Comparison of ENCODE assay signal across 9 mouse cellular contexts in genomic region chr12:67220641-67221231, GRCm38 (mm10). TPM values are rescaled to one million over a fixed set of nuclear protein-coding genes. Genes with fewer than 3 reads are reported as not detected.
A peak's percentile ranks its signal among the peaks of the same experiment; 100 is the strongest.
DNase-seq lines count a peak whose midpoint lies in the region; ATAC-seq and TF ChIP-seq lines count a peak whose summit lies in the region.
"Had no signal": no experiment of that assay in that cellular context is flagged by ENCODE, and none has a peak within 500 bp of the region (broad histone marks: within the 10 kb centered on the region; RNA-seq: fewer than 3 reads in every experiment).

No protein-coding gene starts in this region.

- ATAC-seq in lung, embryonic 14.5 days (ENCODE audit: insufficient read depth): peak; percentile 28; the same call in 1 of the 2 replicates
- ATAC-seq in heart, embryonic 14.5 days (ENCODE audit: insufficient number of reproducible peaks, insufficient read depth, low FRiP score, low read depth): no peak
- peak; percentile 38 for ATAC-seq in midbrain, embryonic 11.5 days (ENCODE audit: low FRiP score)
- no peak for ATAC-seq in megakaryocyte-erythroid progenitor cell, adult 5-6 weeks (replicated peaks; ENCODE audit: low FRiP score, low TSS enrichment, poor library complexity, severe bottlenecking)
- ATAC-seq: Patski had no signal

- no peaks in the 10 kb centered on the region for H3K9me3 ChIP-seq in lung, embryonic 14.5 days (ENCODE audit: low read depth, low read length)
- H3K9me3 ChIP-seq in heart, embryonic 14.5 days (ENCODE audit: control insufficient read depth, low read length): no peaks in the 10 kb centered on the region
- no peaks in the 10 kb centered on the region for H3K9me3 ChIP-seq in midbrain, embryonic 11.5 days (ENCODE audit: control insufficient read depth, low read length)

- H3K4me3 ChIP-seq in lung, embryonic 14.5 days (ENCODE audit: low read depth, low read length): peak overlapping the region; percentile 51
- H3K4me3 ChIP-seq in heart, embryonic 14.5 days (ENCODE audit: control insufficient read depth in 1 of 2, insufficient read depth in 1 of 2, low read depth in 1 of 2, low read length in 2 of 2): peak overlapping the region; percentile 51 to 57
- peak overlapping the region; percentile 61 for H3K4me3 ChIP-seq in midbrain, embryonic 11.5 days (ENCODE audit: low read depth, low read length)

- H3K27me3 ChIP-seq in lung, embryonic 14.5 days (ENCODE audit: insufficient read depth, low read length): peaks cover 46% of the 10 kb centered on the region
- H3K27me3 ChIP-seq in heart, embryonic 14.5 days (ENCODE audit: control insufficient read depth, insufficient read depth, low read length): peaks cover 51% of the 10 kb centered on the region
- H3K27me3 ChIP-seq in midbrain, embryonic 11.5 days (ENCODE audit: control insufficient read depth, insufficient read depth, low read length): peaks cover 5% of the 10 kb centered on the region; the same call in 1 of the 2 replicates

- no peaks in the 10 kb centered on the region for H3K4me1 ChIP-seq in lung, embryonic 14.5 days (ENCODE audit: insufficient read depth)
- peaks cover 4 to 12% of the 10 kb centered on the region in 2 experiments; a peak in 3 of 4 replicates for H3K4me1 ChIP-seq in heart, embryonic 14.5 days (ENCODE audit: control insufficient read depth in 2 of 2, insufficient read depth in 2 of 2, low read length in 2 of 2)
- peaks cover 4% of the 10 kb centered on the region; the same call in 1 of the 2 replicates for H3K4me1 ChIP-seq in midbrain, embryonic 11.5 days (ENCODE audit: control insufficient read depth, insufficient read depth, low read length)

- H3K27ac ChIP-seq in lung, embryonic 14.5 days (ENCODE audit: low read depth): no peak overlapping the region
- no peak overlapping the region for H3K27ac ChIP-seq in heart, embryonic 14.5 days (replicated peaks in 1 of 2; ENCODE audit: control insufficient read depth in 1 of 2, insufficient read depth in 1 of 2, low read depth in 2 of 2, low read length in 2 of 2)
- no peak overlapping the region for H3K27ac ChIP-seq in midbrain, embryonic 11.5 days (ENCODE audit: low read depth, low read length)

- H3K9ac ChIP-seq in lung, embryonic 14.5 days: no peak overlapping the region
- H3K9ac ChIP-seq in heart, embryonic 14.5 days (ENCODE audit: low read length): no peak overlapping the region
- H3K9ac ChIP-seq in midbrain, embryonic 11.5 days (ENCODE audit: low read length): peak overlapping the region; percentile 69

- whole genome bisulfite sequencing in lung, embryonic 14.5 days: under 1% methylated on average over 43 of the region's 43 CpGs
- 1% methylated on average over 43 of the region's 43 CpGs for WGBS in heart, embryonic 14.5 days
- under 1% methylated on average over 42 of the region's 43 CpGs for WGBS in midbrain, embryonic 11.5 days

- no peak for TF ChIP-seq CTCF in lung, embryonic 14.5 days (IDR thresholded peaks at IDR 0.05; ENCODE audit: low read depth)

- peak; percentile 31 for DNase-seq in lung, embryonic 14.5 days
- DNase-seq in lung, postnatal 4 days: no peak
- peak; percentile 61 for DNase-seq in embryo, embryonic 11 days
- peak; percentile 61 to 72 for DNase-seq in layer of hippocampus, postnatal 10 days (ENCODE audit: low spot score in 2 of 2)
- peak; percentile 97 for DNase-seq in midbrain, embryonic 11.5 days (ENCODE audit: low spot score, missing footprints)
- peak; percentile 50 for DNase-seq in telencephalon, adult 2 months (ENCODE audit: low read depth, low spot score)

- H3K36me3 ChIP-seq in lung, embryonic 14.5 days (ENCODE audit: insufficient read depth): no peaks in the 10 kb centered on the region
- no peaks in the 10 kb centered on the region for H3K36me3 ChIP-seq in heart, embryonic 14.5 days (ENCODE audit: control insufficient read depth, insufficient read depth, low read length)
- no peaks in the 10 kb centered on the region for H3K36me3 ChIP-seq in midbrain, embryonic 11.5 days (ENCODE audit: control insufficient read depth, insufficient read depth, low read length)

- peak overlapping the region; percentile 98 for H3K4me2 ChIP-seq in lung, embryonic 14.5 days
- H3K4me2 ChIP-seq in heart, embryonic 14.5 days (ENCODE audit: low read length): peak overlapping the region; percentile 99
- H3K4me2 ChIP-seq in midbrain, embryonic 11.5 days: peak overlapping the region; percentile 94

RNA-seq across cellular contexts. Expression of gene Mdga2, which starts 1.6 kb away (rescaled TPM):
- polyA plus RNA-seq in lung, embryonic 14.5 days (2014; fragmentation: Nextera tagmentation; extraction: Ambion mirVana): 0.31 and 0.41 TPM in 2 replicates
- polyA plus RNA-seq in heart, embryonic 14.5 days (2014; fragmentation: Nextera tagmentation; extraction: Ambion mirVana): 0.34 and 0.59 TPM in 2 replicates
- 10 to 100 TPM; 61.0 to 71.6 TPM for total RNA-seq in layer of hippocampus, postnatal 10 days (2021)
- 4.0 and 4.3 TPM in 2 replicates for polyA plus RNA-seq in midbrain, embryonic 11.5 days (2014; fragmentation: Nextera tagmentation; extraction: Ambion mirVana)
- not detected in 2 replicates for total RNA-seq in megakaryocyte-erythroid progenitor cell, adult 5-6 weeks (2014; fragmentation: Nextera tagmentation)
- total RNA-seq in megakaryocyte-erythroid progenitor cell, adult 5-6 weeks (2017): not detected in 2 replicates
- polyA plus RNA-seq: Patski had no signal

Comparison
In these comparisons a context has a peak if more than half of its experiments do, and no peak if none do; other contexts are left out.
1. DNase-seq: peak in lung, embryonic 14.5 days (single experiment), embryo, embryonic 11 days (single experiment), layer of hippocampus, postnatal 10 days (2 of 2), midbrain, embryonic 11.5 days (single experiment) and telencephalon, adult 2 months (single experiment); none in lung, postnatal 4 days (0 of 2).
2. ATAC-seq: peak in lung, embryonic 14.5 days (single experiment) and midbrain, embryonic 11.5 days (single experiment); none in heart, embryonic 14.5 days (single experiment) and megakaryocyte-erythroid progenitor cell, adult 5-6 weeks (single experiment).
3. Peak in every context shown above with its lines, with median percentiles within 50 percentile points of each other: H3K4me2 ChIP-seq and H3K4me3 ChIP-seq.